Mouse (Mus musculus) urinary bladder, postnatal 10 days (tissue): ENCODE measurements around the gene Gm20481.
A peak's percentile ranks its signal among the peaks of the same experiment; 100 is the strongest.
"Not testable (repeated sequence)": the region's sequence is repeated elsewhere in the genome, so short reads cannot be mapped to it uniquely, and the experiment has no call there.

Experiments used
- DNase-seq: peaks from one replicate; pipeline ENCODE4 v3.0.0; 2022; ENCODE audit warnings: low spot score

Gm20481 gene

DNA sequence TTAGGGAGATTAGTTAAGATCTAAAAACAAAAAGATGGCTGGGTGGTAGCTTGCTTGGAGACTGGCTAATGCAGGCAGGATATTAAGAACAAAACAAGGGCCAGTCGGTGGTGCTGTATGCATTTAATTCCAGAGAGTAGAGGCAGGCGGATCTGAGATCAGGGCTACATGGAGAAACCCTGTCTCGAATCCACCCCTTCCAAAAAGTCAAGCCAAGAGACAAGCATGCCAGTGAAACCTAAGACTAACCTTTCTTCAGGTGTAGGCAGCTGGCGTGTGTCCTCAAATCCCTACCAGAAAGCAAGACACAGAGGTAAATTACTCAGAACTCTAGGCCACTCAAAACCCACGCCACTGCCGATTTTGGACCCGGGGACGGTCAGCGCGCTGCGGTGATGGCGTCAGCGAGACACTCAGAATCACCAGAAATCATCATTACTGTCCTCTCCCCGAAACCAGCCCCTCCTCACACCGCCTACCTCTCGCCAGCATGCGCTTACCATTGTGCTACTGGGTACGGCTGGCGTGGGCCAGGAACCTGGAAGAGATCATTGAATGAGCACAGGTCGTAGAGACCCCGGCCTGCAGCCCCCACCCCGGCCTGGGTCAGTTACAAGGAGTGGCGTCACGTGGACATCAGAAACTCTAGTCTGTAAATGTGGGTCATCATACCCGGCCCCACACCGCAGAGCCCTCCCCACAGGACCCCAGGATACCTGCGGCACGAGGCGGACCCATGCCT, 17.9 kb upstream of the Gm20481 start:
- DNase-seq: no peak

DNA sequence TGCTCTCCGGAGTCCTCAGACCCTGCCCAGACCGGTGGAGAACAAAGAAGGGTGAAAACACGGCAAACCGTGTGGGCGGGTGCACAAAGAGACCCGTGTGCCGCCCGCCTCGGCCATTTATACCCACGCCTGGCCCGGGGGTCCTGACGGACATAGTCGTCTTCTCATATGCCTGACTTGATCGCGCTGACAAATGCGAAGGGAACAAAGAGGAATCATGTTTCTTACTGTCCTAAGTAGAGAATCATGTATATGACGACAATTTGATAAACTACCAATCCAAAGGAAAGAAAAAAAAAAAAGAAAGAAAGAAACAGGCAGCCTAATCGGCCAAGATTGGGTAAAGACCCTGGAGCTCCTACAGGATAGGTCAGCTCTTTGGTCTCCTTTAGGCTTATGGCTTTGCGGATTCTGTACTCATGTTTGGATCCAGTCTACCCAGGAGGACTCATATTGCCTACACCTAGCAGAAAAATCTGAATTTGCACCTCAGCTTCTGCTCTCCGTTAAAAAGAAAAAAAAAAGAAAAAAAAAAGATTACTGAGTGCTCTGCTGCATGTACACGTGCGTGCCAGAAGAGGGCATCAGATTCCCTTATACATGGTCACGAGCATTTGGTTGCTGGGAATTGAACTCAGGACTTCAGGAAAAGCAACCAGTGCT, 17.2 kb upstream of the Gm20481 start:
- DNase-seq: peak; percentile 55

DNA sequence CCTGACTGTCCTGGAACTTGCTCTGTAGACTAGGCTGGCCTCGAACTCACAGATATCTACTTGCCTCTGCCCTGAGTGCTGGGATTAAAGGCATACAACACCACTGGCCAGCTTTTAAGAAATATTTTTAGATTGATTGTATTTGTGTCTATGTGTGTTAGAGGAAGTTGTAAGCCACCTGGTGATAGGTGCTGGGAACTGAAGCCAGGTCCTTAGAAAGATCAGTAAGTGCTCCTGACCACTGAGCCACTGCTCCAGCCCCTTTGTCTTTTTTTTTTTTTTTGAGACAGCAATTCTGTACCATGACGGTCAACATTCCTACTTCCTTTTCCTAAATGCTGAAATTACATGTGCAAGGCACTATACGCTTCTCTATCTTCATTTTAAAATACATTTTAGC, 16.5 kb upstream of the Gm20481 start:
- no peak for DNase-seq

DNA sequence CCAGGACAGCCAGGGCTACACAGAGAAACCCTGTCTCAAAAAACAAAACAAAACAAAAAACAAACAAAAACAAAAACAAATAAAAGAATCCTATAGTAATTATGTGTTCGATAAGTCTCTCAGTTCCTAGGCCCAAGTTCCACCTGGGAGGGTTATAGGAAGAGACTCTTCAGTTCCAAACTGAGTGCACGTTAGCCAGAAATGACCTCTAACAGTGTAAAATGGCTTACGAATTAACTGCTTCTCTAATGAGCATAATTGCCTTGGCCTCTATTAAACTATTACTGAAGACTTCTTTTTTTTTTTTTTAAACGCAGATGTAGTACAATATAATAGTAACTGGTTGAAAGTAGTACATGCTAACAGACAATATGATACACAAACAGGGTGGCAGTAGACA, 15.8 kb upstream of the Gm20481 start:
- no peak for DNase-seq

GRCm38 (mm10) chr17:34954831-34955230, 14.9 kb upstream of the Gm20481 start:
- no peak for DNase-seq

- DNase-seq: no peak
These were observed 13.8 kb upstream of the Gm20481 start for GRCm38 (mm10) chr17:34955884-34956283.

- DNase-seq: no peak
These were observed 13.4 kb upstream of the Gm20481 start for GRCm38 (mm10) chr17:34956340-34956739.

DNA sequence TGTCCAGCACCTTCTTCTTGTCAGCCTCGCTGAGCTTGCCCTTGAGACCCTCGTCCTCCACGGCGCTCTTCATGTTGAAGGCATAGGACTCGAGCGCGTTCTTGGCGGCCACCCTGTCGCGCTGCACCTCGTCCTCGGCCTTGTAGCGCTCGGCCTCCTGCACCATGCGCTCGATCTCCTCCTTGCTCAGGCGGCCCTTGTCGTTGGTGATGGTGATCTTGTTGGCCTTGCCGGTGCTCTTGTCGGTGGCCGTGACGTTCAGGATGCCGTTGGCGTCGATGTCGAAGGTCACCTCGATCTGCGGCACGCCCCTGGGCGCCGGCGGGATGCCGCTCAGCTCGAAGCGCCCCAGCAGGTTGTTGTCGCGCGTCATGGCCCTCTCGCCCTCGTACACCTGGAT, 12.4 kb upstream of the Gm20481 start:
- not testable (repeated sequence) for DNase-seq

GRCm38 (mm10) chr17:34957966-34958365, 11.7 kb upstream of the Gm20481 start:
- not testable (repeated sequence) for DNase-seq

- not testable (repeated sequence) for DNase-seq
These were observed 11.0 kb upstream of the Gm20481 start for GRCm38 (mm10) chr17:34958734-34959129.

GRCm38 (mm10) chr17:34959130-34959778, 10.5 kb upstream of the Gm20481 start, which contains the start of gene Hspa1b:
Gene Hspa1b (minus strand): TSS chr17:34959238.
- peak; percentile 52 for DNase-seq

GRCm38 (mm10) chr17:34959881-34960515, 9.7 kb upstream of the Gm20481 start:
- no peak for DNase-seq

DNA sequence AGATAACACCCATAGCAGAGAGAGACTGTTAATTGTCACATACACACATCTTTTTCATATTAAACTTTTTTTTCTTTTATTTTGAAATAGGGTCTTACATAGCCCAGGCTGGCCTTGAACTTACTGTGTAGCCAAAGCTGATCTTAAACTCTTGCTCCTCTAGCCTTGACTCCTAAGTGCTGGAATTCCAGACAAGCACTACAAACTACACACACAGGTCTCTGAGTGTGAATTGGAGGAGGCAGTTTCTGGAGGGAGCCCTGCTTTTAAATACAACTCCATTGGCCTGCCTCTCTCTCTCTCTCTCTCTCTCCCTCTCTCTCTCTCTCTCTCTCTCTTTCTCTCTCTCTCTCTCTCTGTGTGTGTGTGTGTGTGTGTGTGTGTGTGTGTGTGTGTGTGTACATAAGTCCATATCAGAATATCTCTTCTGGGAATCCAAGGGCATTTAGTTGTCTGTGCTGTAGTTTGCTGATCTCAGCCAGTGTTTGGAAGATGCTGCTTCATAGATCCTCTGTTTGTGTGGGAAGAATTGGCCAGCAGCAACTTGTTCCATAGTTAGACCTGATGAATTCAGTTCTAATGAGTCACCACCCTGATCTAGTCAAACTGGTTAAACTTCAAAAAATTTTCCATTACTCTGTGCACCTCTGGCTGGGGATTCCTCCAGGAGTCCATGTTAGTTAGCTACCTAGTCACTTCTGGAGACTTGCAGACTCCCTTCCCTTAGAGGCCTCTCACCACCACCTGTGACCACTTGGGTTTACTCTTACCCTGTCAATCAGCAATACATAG, 8.8 kb upstream of the Gm20481 start:
- DNase-seq: no peak

DNA sequence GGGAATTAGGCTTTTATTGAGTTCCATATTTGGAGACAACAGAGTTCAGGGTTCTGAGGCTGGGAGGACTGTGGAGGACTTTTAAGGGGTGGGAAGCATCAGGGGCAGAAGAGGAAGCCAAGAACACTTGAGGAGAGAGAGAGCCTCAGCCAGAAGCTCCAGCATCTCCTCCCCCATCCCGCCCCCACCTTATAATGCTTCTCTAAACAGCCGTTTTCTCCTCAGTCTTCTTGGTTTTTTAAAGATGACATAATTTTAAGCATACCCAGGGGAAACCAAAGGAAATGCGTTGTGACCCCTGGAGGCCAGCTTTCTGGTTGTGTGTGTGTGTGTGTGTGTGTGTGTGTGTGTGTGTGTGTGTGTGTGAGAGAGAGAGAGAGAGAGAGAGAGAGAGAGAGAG, 7.6 kb upstream of the Gm20481 start:
- DNase-seq: no peak

DNA sequence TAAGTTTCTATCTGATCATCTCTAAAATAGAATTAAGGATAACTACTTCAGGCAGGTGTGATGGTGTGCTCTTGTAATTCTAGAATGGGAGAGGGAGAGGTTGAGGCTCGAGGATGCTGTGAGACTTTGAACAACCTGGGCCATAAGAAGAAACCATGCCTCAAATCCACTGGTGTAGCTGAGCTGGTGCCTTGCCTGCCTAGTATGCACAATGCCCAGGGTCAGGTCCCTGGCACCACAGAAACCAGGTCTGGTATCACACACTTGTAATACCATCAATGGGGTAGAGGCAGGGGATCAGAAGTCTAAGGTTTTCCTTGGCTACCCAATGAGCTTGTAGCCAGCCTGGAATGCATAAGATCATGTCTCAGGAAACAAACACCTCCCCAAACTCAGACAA, 6.9 kb upstream of the Gm20481 start:
- no peak for DNase-seq

DNA sequence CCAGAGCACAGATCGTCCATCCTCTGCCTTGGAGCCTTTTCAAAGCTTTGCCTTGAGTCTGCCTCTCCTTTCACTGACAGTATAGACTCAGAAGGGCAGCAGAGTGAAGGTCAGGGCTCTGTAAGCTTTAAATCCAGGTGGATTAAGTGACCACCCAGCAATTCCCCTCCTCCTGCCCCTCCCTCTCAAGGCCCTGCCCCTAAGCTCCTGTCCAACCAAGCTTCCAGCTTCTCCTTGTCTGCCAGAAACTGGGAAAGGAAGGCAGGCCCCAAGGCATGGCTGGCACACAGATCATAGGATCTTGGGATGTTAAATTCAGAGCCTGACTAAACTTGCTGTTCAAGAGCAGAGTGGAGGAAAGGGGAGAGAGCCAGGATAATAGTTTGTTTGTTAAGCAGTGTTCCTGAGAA, 5.1 kb upstream of the Gm20481 start:
- DNase-seq: no peak

DNA sequence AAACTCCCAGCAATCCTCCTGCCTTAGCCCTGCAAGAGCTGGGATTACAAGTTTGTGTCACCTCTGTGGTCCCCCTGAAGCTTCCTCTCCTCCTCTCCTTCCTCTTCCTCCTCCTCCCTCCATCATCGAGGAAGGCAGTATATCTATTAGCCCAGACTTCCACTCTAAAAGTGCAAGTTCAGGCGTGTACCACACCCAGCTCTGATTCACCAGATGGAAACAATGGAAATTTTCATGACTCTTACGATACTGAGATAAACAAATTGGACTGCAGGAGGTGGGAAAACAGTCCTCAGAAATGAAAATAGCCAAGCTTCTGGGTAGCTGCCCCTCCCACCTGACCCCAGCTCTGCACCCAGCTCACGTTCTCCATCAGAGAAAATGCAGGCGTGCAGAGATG, 4.1 kb upstream of the Gm20481 start:
- DNase-seq: no peak

- DNase-seq: not testable (repeated sequence)
These were observed 1.1 kb downstream of the Gm20481 start for GRCm38 (mm10) chr17:34970850-34971249.

GRCm38 (mm10) chr17:34971694-34972068, 2.0 kb downstream of the Gm20481 start:
- DNase-seq: not testable (repeated sequence)

GRCm38 (mm10) chr17:34972069-34972749, 2.5 kb downstream of the Gm20481 start, which contains the start of the genes Hspa1a and Hspa1l:
Gene Hspa1a (minus strand): TSS chr17:34972156.
Gene Hspa1l (plus strand): TSS chr17:34972703.
- not testable (repeated sequence) for DNase-seq
